Mouse (Mus musculus): ENCODE results near the gene Sh3pxd2b. TPM values are rescaled to one million over a fixed set of nuclear protein-coding genes. Genes with fewer than 3 reads are reported as not detected.

Sh3pxd2b gene
- polyA plus RNA-seq, 1 experiment = 5.9 TPM

GRCm38 (mm10) chr11:32398446-32398845 is 50.8 kb downstream of the Sh3pxd2b start:
- Histone ChIP-seq H3K27me3 (ENCODE audit: control insufficient read depth, insufficient read depth, low read length, poor library complexity, severe bottlenecking) (no peaks in the 10 kb centered on the region), H3K4me1 (ENCODE audit: control insufficient read depth, insufficient read depth, low read length) (no peaks in the 10 kb centered on the region), H3K9ac (ENCODE audit: low read depth, poor library complexity, severe bottlenecking) (no peak overlapping the region), H3K36me3 (ENCODE audit: control insufficient read depth, insufficient read depth, low read length, poor library complexity, severe bottlenecking) (no peaks in the 10 kb centered on the region), H3K4me3 (ENCODE audit: low read depth, low read length) (no peak overlapping the region), H3K27ac (ENCODE audit: insufficient read depth, low read length) (no peak overlapping the region), H3K9me3 (replicated peaks; ENCODE audit: control insufficient read depth, insufficient read depth, low read length, poor library complexity, severe bottlenecking) (no peaks in the 10 kb centered on the region)
- no peak for TF ChIP-seq CTCF (IDR thresholded peaks at IDR 0.05; ENCODE audit: low read depth, low read length)
- no peak for TF ChIP-seq POLR2A (IDR thresholded peaks at IDR 0.05; ENCODE audit: insufficient read depth, low read length)
- TF ChIP-seq EP300 (IDR thresholded peaks at IDR 0.05; ENCODE audit: insufficient read depth, low read depth, low read length) = no peak

GRCm38 (mm10) chr11:32399261-32399660 is 51.6 kb downstream of the Sh3pxd2b start:
- no peaks in the 10 kb centered on the region for H3K36me3 ChIP-seq (ENCODE audit: control insufficient read depth, insufficient read depth, low read length, poor library complexity, severe bottlenecking)
- no peaks in the 10 kb centered on the region for H3K4me1 ChIP-seq (ENCODE audit: control insufficient read depth, insufficient read depth, low read length)
- no peak overlapping the region for H3K27ac ChIP-seq (ENCODE audit: insufficient read depth, low read length)
- H3K27me3 ChIP-seq (ENCODE audit: control insufficient read depth, insufficient read depth, low read length, poor library complexity, severe bottlenecking) = no peaks in the 10 kb centered on the region
- H3K9me3 ChIP-seq (replicated peaks; ENCODE audit: control insufficient read depth, insufficient read depth, low read length, poor library complexity, severe bottlenecking) = no peaks in the 10 kb centered on the region
- TF ChIP-seq CTCF (IDR thresholded peaks at IDR 0.05; ENCODE audit: low read depth, low read length) = no peak
- TF ChIP-seq EP300 (IDR thresholded peaks at IDR 0.05; ENCODE audit: insufficient read depth, low read depth, low read length) = no peak
- no peak for TF ChIP-seq POLR2A (IDR thresholded peaks at IDR 0.05; ENCODE audit: insufficient read depth, low read length)
- no peak overlapping the region for H3K9ac ChIP-seq (ENCODE audit: low read depth, poor library complexity, severe bottlenecking)
- no peak overlapping the region for H3K4me3 ChIP-seq (ENCODE audit: low read depth, low read length)

- Histone ChIP-seq H3K27me3 (ENCODE audit: control insufficient read depth, insufficient read depth, low read length, poor library complexity, severe bottlenecking) (no peaks in the 10 kb centered on the region), H3K27ac (ENCODE audit: insufficient read depth, low read length) (no peak overlapping the region), H3K9me3 (replicated peaks; ENCODE audit: control insufficient read depth, insufficient read depth, low read length, poor library complexity, severe bottlenecking) (no peaks in the 10 kb centered on the region), H3K36me3 (ENCODE audit: control insufficient read depth, insufficient read depth, low read length, poor library complexity, severe bottlenecking) (no peaks in the 10 kb centered on the region), H3K9ac (ENCODE audit: low read depth, poor library complexity, severe bottlenecking) (no peak overlapping the region), H3K4me3 (ENCODE audit: low read depth, low read length) (no peak overlapping the region), H3K4me1 (ENCODE audit: control insufficient read depth, insufficient read depth, low read length) (no peaks in the 10 kb centered on the region)
- no peak for TF ChIP-seq EP300 (IDR thresholded peaks at IDR 0.05; ENCODE audit: insufficient read depth, low read depth, low read length)
- TF ChIP-seq POLR2A (IDR thresholded peaks at IDR 0.05; ENCODE audit: insufficient read depth, low read length) = no peak
- no peak for TF ChIP-seq CTCF (IDR thresholded peaks at IDR 0.05; ENCODE audit: low read depth, low read length)
Observed at GRCm38 (mm10) chr11:32402712-32403111, 55.1 kb downstream of the Sh3pxd2b start.

- Histone ChIP-seq H3K27me3 (ENCODE audit: control insufficient read depth, insufficient read depth, low read length, poor library complexity, severe bottlenecking) (no peaks in the 10 kb centered on the region), H3K9ac (ENCODE audit: low read depth, poor library complexity, severe bottlenecking) (no peak overlapping the region), H3K9me3 (replicated peaks; ENCODE audit: control insufficient read depth, insufficient read depth, low read length, poor library complexity, severe bottlenecking) (no peaks in the 10 kb centered on the region), H3K27ac (ENCODE audit: insufficient read depth, low read length) (no peak overlapping the region), H3K4me3 (ENCODE audit: low read depth, low read length) (no peak overlapping the region), H3K4me1 (ENCODE audit: control insufficient read depth, insufficient read depth, low read length) (no peaks in the 10 kb centered on the region), H3K36me3 (ENCODE audit: control insufficient read depth, insufficient read depth, low read length, poor library complexity, severe bottlenecking) (no peaks in the 10 kb centered on the region)
- TF ChIP-seq CTCF (IDR thresholded peaks at IDR 0.05; ENCODE audit: low read depth, low read length) = no peak
- TF ChIP-seq POLR2A (IDR thresholded peaks at IDR 0.05; ENCODE audit: insufficient read depth, low read length) = no peak
- TF ChIP-seq EP300 (IDR thresholded peaks at IDR 0.05; ENCODE audit: insufficient read depth, low read depth, low read length) = no peak
Observed at GRCm38 (mm10) chr11:32404708-32405107, 57.1 kb downstream of the Sh3pxd2b start.

GRCm38 (mm10) chr11:32407863-32408262 is 60.2 kb downstream of the Sh3pxd2b start:
- Histone ChIP-seq H3K27ac (ENCODE audit: insufficient read depth, low read length) (no peak overlapping the region), H3K27me3 (ENCODE audit: control insufficient read depth, insufficient read depth, low read length, poor library complexity, severe bottlenecking) (no peaks in the 10 kb centered on the region), H3K9ac (ENCODE audit: low read depth, poor library complexity, severe bottlenecking) (no peak overlapping the region), H3K4me1 (ENCODE audit: control insufficient read depth, insufficient read depth, low read length) (no peaks in the 10 kb centered on the region), H3K4me3 (ENCODE audit: low read depth, low read length) (no peak overlapping the region), H3K9me3 (replicated peaks; ENCODE audit: control insufficient read depth, insufficient read depth, low read length, poor library complexity, severe bottlenecking) (no peaks in the 10 kb centered on the region), H3K36me3 (ENCODE audit: control insufficient read depth, insufficient read depth, low read length, poor library complexity, severe bottlenecking) (no peaks in the 10 kb centered on the region)
- TF ChIP-seq EP300 (IDR thresholded peaks at IDR 0.05; ENCODE audit: insufficient read depth, low read depth, low read length) = no peak

GRCm38 (mm10) chr11:32409052-32409451 is 61.4 kb downstream of the Sh3pxd2b start:
- Histone ChIP-seq H3K9me3 (replicated peaks; ENCODE audit: control insufficient read depth, insufficient read depth, low read length, poor library complexity, severe bottlenecking) (no peaks in the 10 kb centered on the region), H3K4me1 (ENCODE audit: control insufficient read depth, insufficient read depth, low read length) (no peaks in the 10 kb centered on the region), H3K27me3 (ENCODE audit: control insufficient read depth, insufficient read depth, low read length, poor library complexity, severe bottlenecking) (no peaks in the 10 kb centered on the region), H3K9ac (ENCODE audit: low read depth, poor library complexity, severe bottlenecking) (no peak overlapping the region), H3K27ac (ENCODE audit: insufficient read depth, low read length) (no peak overlapping the region), H3K4me3 (ENCODE audit: low read depth, low read length) (no peak overlapping the region), H3K36me3 (ENCODE audit: control insufficient read depth, insufficient read depth, low read length, poor library complexity, severe bottlenecking) (no peaks in the 10 kb centered on the region)
- TF ChIP-seq POLR2A (IDR thresholded peaks at IDR 0.05; ENCODE audit: insufficient read depth, low read length) = no peak
- TF ChIP-seq EP300 (IDR thresholded peaks at IDR 0.05; ENCODE audit: insufficient read depth, low read depth, low read length) = no peak
- TF ChIP-seq CTCF (IDR thresholded peaks at IDR 0.05; ENCODE audit: low read depth, low read length) = no peak

All from ES-Bruce4 (cell line).